Mouse (Mus musculus): ENCODE results near the gene Thrb. TPM values are rescaled to one million over a fixed set of nuclear protein-coding genes. Genes with fewer than 3 reads are reported as not detected.

Thrb gene
- polyA plus RNA-seq, 1 experiment from 2014 or later = 1.0 TPM

DNA sequence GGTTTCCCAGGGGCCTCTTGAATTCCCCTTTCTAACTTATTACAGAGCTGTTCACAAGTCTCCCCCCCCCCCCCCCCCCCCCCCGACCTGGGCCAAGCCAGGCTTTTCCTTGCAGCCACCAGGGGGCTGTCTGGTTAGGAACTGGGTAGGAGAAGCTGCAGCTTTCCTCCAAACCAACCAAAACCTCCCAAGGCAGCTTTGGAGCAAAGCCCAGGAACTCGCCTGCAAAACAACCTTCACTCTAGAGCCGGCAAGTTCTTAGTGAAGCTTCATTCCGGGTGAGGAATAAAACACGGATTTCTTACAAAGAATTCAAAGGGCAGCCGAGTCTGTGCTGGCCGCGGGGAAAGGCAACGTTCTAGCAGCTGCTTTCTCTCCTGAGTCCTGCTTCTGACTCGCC, 1.0 kb upstream of the Thrb start:
- H3K27me3 ChIP-seq (ENCODE audit: control insufficient read depth, insufficient read depth, low read length) = peaks cover 9% of the 10 kb centered on the region
- no peak overlapping the region for H3K9ac ChIP-seq (replicated peaks; ENCODE audit: low read length)
- ATAC-seq (replicated peaks; ENCODE audit: insufficient number of reproducible peaks, low FRiP score, low TSS enrichment, low read depth) = no peak
- no peaks in the 10 kb centered on the region for H3K4me1 ChIP-seq (ENCODE audit: control insufficient read depth, insufficient read depth, low read length)
- H3K4me3 ChIP-seq (ENCODE audit: low read depth, low read length) = peak overlapping the region; percentile 13; the same call in 1 of the 2 replicates
- peak; percentile 82 for DNase-seq (ENCODE audit: low spot score)
- H3K27ac ChIP-seq (replicated peaks; ENCODE audit: low read depth, low read length) = no peak overlapping the region
- H3K9me3 ChIP-seq (replicated peaks; ENCODE audit: control insufficient read depth, low read length) = no peaks in the 10 kb centered on the region
- no peaks in the 10 kb centered on the region for H3K36me3 ChIP-seq (replicated peaks; ENCODE audit: control insufficient read depth, insufficient read depth, low read depth, low read length)
- H3K4me2 ChIP-seq (ENCODE audit: low read depth, low read length) = peak overlapping the region; percentile 99
- WGBS = 0% methylated on average over 9 of the region's 10 CpGs

DNA sequence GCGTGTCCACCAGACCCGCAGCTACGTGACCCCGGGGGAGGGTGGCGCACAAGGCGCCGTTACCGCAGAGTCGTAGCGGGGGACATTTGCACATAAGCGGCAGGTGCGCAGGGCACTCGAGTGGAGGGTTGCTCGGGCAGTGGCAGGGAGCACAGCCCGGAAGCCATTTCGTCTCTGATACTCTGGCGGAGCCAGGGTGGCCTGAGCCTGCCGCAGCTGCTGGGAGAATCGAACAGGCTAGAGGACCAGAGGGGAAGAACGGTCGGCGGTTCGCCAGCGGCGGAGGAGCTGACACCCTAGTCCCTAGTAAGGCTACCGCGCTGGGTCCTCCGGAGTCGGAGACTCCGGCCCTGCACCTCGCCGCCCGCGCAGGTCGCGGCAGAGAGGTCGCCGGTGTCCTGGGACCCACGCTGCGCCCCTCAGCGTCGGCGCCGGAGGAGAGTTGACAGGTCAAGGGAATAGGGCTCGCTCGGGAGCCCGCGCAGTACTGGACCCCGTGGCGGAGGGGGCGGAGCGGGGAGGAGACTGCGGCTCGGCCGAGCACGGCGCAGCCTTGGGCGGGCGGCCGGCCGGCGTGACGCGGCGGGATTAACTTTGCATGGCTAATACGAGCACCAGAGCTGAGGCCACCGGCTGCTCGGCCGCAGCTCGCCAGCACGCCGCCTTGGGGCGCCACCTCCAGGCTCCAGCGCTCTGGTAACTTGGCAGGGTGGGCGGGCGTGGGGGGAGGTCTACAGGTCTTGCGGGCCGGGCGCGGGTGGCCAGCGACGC, 453 bp downstream of the Thrb start:
- Histone ChIP-seq H3K27ac (replicated peaks; ENCODE audit: low read depth, low read length) (no peak overlapping the region), H3K27me3 (ENCODE audit: control insufficient read depth, insufficient read depth, low read length) (peaks cover 11% of the 10 kb centered on the region), H3K9ac (replicated peaks; ENCODE audit: low read length) (peak overlapping the region; percentile 57), H3K36me3 (replicated peaks; ENCODE audit: control insufficient read depth, insufficient read depth, low read depth, low read length) (no peaks in the 10 kb centered on the region), H3K9me3 (replicated peaks; ENCODE audit: control insufficient read depth, low read length) (no peaks in the 10 kb centered on the region), H3K4me3 (ENCODE audit: low read depth, low read length) (peak overlapping the region; percentile 65), H3K4me2 (ENCODE audit: low read depth, low read length) (peak overlapping the region; percentile 99), H3K4me1 (ENCODE audit: control insufficient read depth, insufficient read depth, low read length) (no peaks in the 10 kb centered on the region)
- DNase-seq (ENCODE audit: low spot score) (peak; percentile 75), ATAC-seq (replicated peaks; ENCODE audit: insufficient number of reproducible peaks, low FRiP score, low TSS enrichment, low read depth) (peak; percentile 97)
- WGBS = under 1% methylated on average over 79 of the region's 82 CpGs

DNA sequence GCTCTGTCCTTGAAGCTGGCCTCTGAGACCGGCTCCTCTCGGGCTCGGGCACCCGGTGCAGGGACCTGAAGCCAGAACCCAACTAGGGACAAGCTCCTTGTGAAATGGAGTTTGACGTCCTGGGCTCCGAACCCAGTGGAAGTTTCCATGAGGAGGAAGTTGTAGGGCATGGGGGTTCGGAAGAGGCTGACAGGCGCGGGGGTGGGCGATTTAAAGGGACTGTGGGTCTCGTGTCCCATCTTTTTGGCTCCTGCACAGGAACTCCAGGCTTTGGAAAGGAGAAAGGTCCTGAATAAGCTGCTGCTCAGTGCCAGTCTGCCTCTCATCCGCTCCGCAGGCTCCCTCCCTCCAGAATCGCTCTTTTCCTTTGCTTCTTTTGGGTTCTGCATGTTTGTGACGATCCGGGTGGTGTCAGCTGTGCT, 1.1 kb downstream of the Thrb start:
- no peaks in the 10 kb centered on the region for H3K9me3 ChIP-seq (replicated peaks; ENCODE audit: control insufficient read depth, low read length)
- H3K4me3 ChIP-seq (ENCODE audit: low read depth, low read length) = peak overlapping the region; percentile 65
- no peaks in the 10 kb centered on the region for H3K4me1 ChIP-seq (ENCODE audit: control insufficient read depth, insufficient read depth, low read length)
- DNase-seq (ENCODE audit: low spot score) (peak; percentile 21), ATAC-seq (replicated peaks; ENCODE audit: insufficient number of reproducible peaks, low FRiP score, low TSS enrichment, low read depth) (no peak; the same call in 1 of the 2 replicates)
- under 1% methylated on average over 16 of the region's 16 CpGs for WGBS
- no peaks in the 10 kb centered on the region for H3K36me3 ChIP-seq (replicated peaks; ENCODE audit: control insufficient read depth, insufficient read depth, low read depth, low read length)
- H3K9ac ChIP-seq (replicated peaks; ENCODE audit: low read length) = peak overlapping the region; percentile 57
- peaks cover 11% of the 10 kb centered on the region for H3K27me3 ChIP-seq (ENCODE audit: control insufficient read depth, insufficient read depth, low read length)
- H3K27ac ChIP-seq (replicated peaks; ENCODE audit: low read depth, low read length) = no peak overlapping the region
- H3K4me2 ChIP-seq (ENCODE audit: low read depth, low read length) = peak overlapping the region; percentile 99

DNA sequence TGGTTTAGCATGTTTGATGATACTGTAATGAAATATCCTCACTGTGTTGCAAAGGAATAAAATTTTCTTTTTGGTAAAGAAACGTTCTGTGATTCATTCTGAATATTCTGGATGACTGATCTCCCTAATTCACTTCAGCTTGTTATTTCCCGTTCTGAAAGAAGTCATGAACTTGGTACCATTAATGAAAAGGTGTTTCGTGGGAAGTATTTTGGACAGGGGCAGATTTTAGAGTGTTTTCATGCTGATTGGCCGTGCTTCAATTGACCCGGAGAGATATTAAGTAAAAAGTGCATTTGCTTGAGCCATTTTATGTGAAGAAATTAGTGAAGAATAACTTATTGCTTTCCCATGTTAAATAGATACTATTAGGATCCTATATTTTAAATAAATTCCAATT, 2.0 kb downstream of the Thrb start:
- no peak for ATAC-seq (replicated peaks; ENCODE audit: insufficient number of reproducible peaks, low FRiP score, low TSS enrichment, low read depth)
- Histone ChIP-seq H3K9ac (replicated peaks; ENCODE audit: low read length) (no peak overlapping the region), H3K9me3 (replicated peaks; ENCODE audit: control insufficient read depth, low read length) (no peaks in the 10 kb centered on the region), H3K4me3 (ENCODE audit: low read depth, low read length) (no peak overlapping the region), H3K4me2 (ENCODE audit: low read depth, low read length) (no peak overlapping the region), H3K36me3 (replicated peaks; ENCODE audit: control insufficient read depth, insufficient read depth, low read depth, low read length) (no peaks in the 10 kb centered on the region), H3K27me3 (ENCODE audit: control insufficient read depth, insufficient read depth, low read length) (peaks cover 11% of the 10 kb centered on the region), H3K27ac (replicated peaks; ENCODE audit: low read depth, low read length) (no peak overlapping the region), H3K4me1 (ENCODE audit: control insufficient read depth, insufficient read depth, low read length) (no peaks in the 10 kb centered on the region)
- DNase-seq (ENCODE audit: low spot score) = no peak
- 31% methylated on average over 5 of the region's 5 CpGs for WGBS

DNA sequence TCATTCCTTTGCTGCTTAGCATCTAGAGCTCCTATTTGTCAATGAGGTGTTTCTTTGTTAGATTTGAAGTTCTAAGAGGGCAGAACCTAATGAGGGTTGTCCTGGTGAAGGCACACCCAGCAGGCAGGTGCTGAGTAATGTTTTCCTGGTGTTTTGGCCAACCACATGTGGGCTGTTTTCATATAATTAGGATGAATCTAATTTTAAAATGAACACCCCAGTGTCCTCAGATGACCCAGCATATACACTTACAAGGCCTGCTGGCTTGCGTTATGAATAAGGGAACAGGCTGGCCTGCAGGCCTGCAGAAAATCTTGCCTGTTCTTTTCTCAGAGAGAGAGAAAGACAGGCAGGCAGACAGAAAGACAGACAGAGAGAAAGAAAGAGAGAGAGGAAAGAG, 14.3 kb downstream of the Thrb start:
- WGBS = 68% methylated on average over 1 of the region's 1 CpGs
- H3K27me3 ChIP-seq (ENCODE audit: control insufficient read depth, insufficient read depth, low read length) = no peaks in the 10 kb centered on the region
- H3K4me1 ChIP-seq (ENCODE audit: control insufficient read depth, insufficient read depth, low read length) = no peaks in the 10 kb centered on the region
- no peaks in the 10 kb centered on the region for H3K36me3 ChIP-seq (replicated peaks; ENCODE audit: control insufficient read depth, insufficient read depth, low read depth, low read length)
- H3K9me3 ChIP-seq (replicated peaks; ENCODE audit: control insufficient read depth, low read length) = no peaks in the 10 kb centered on the region
- ATAC-seq (replicated peaks; ENCODE audit: insufficient number of reproducible peaks, low FRiP score, low TSS enrichment, low read depth) (no peak), DNase-seq (ENCODE audit: low spot score) (no peak)
- no peak overlapping the region for H3K4me3 ChIP-seq (ENCODE audit: low read depth, low read length)
- H3K27ac ChIP-seq (replicated peaks; ENCODE audit: low read depth, low read length) = no peak overlapping the region
- no peak overlapping the region for H3K4me2 ChIP-seq (ENCODE audit: low read depth, low read length)
- H3K9ac ChIP-seq (replicated peaks; ENCODE audit: low read length) = no peak overlapping the region

DNA sequence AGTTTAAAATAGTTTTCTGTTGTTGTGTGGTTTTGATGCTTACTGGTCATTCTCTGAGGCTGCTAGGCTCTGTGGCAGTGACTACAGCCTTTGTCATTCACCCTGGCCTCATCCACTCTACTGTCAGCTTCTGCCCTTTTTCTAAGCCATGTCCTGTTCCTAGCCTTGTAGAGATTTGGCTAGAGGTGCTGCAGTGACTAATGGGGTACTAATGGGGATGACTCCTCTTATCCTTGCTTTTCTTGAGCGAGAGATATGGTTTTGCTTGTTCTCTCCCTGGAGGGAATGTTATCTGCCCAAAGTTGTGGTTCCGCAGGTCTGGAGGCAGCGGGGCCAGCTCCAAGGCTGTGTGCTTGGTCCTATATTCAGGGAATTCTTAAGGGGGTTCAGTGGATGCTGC, 15.2 kb downstream of the Thrb start:
- H3K9me3 ChIP-seq (replicated peaks; ENCODE audit: control insufficient read depth, low read length) = no peaks in the 10 kb centered on the region
- H3K9ac ChIP-seq (replicated peaks; ENCODE audit: low read length) = no peak overlapping the region
- no peaks in the 10 kb centered on the region for H3K4me1 ChIP-seq (ENCODE audit: control insufficient read depth, insufficient read depth, low read length)
- WGBS = 92% methylated on average over 3 of the region's 3 CpGs
- no peak overlapping the region for H3K4me3 ChIP-seq (ENCODE audit: low read depth, low read length)
- no peaks in the 10 kb centered on the region for H3K27me3 ChIP-seq (ENCODE audit: control insufficient read depth, insufficient read depth, low read length)
- ATAC-seq (replicated peaks; ENCODE audit: insufficient number of reproducible peaks, low FRiP score, low TSS enrichment, low read depth) (no peak), DNase-seq (ENCODE audit: low spot score) (no peak)
- no peak overlapping the region for H3K27ac ChIP-seq (replicated peaks; ENCODE audit: low read depth, low read length)
- H3K36me3 ChIP-seq (replicated peaks; ENCODE audit: control insufficient read depth, insufficient read depth, low read depth, low read length) = no peaks in the 10 kb centered on the region
- H3K4me2 ChIP-seq (ENCODE audit: low read depth, low read length) = no peak overlapping the region

DNA sequence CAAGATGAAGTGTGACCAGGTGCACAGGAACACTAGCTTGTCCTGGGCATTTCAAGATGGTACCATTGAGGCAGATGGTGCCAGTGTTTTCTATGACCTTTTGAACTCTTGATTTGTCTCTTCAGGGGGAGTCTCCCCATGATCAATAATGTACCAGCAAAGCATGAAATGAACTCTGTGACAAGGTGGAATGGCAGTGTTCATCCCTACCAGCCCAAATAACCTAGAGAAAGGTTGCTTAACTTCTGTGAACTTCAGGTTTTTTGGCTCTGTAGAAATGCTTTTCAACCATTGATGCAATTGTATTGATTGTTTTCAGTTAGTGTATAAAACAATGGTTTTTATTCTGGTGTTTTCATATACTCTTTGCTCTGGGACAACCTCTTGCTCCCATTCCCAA, 21.4 kb downstream of the Thrb start:
- no peak overlapping the region for H3K27ac ChIP-seq (replicated peaks; ENCODE audit: low read depth, low read length)
- no peak overlapping the region for H3K4me3 ChIP-seq (ENCODE audit: low read depth, low read length)
- H3K4me1 ChIP-seq (ENCODE audit: control insufficient read depth, insufficient read depth, low read length) = no peaks in the 10 kb centered on the region
- H3K9me3 ChIP-seq (replicated peaks; ENCODE audit: control insufficient read depth, low read length) = no peaks in the 10 kb centered on the region
- ATAC-seq (replicated peaks; ENCODE audit: insufficient number of reproducible peaks, low FRiP score, low TSS enrichment, low read depth) (no peak), DNase-seq (ENCODE audit: low spot score) (no peak)
- no peak overlapping the region for H3K4me2 ChIP-seq (ENCODE audit: low read depth, low read length)
- H3K27me3 ChIP-seq (ENCODE audit: control insufficient read depth, insufficient read depth, low read length) = no peaks in the 10 kb centered on the region
- no peaks in the 10 kb centered on the region for H3K36me3 ChIP-seq (replicated peaks; ENCODE audit: control insufficient read depth, insufficient read depth, low read depth, low read length)
- no peak overlapping the region for H3K9ac ChIP-seq (replicated peaks; ENCODE audit: low read length)

DNA sequence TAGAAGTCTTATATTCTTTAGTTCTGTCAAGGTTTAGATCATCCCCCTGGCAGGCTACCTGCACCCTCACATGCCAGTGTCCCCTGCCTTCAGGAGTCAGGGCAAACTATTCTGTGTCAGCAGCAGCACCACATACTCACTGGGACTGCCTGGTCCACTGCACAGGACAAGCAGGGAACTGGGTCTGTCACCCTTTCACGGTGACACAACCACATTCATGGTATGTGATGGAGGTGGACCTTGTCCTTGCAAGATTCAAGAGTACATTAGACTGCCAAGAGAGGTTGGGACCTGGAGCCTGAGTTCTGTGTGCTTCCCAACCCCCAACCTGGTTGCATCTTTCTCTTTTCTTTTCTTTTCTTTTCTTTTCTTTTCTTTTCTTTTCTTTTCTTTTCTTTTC, 24.8 kb downstream of the Thrb start:
- Histone ChIP-seq H3K4me3 (ENCODE audit: low read depth, low read length) (no peak overlapping the region), H3K9ac (replicated peaks; ENCODE audit: low read length) (no peak overlapping the region), H3K9me3 (replicated peaks; ENCODE audit: control insufficient read depth, low read length) (no peaks in the 10 kb centered on the region), H3K4me1 (ENCODE audit: control insufficient read depth, insufficient read depth, low read length) (no peaks in the 10 kb centered on the region), H3K4me2 (ENCODE audit: low read depth, low read length) (no peak overlapping the region), H3K36me3 (replicated peaks; ENCODE audit: control insufficient read depth, insufficient read depth, low read depth, low read length) (no peaks in the 10 kb centered on the region), H3K27me3 (ENCODE audit: control insufficient read depth, insufficient read depth, low read length) (no peaks in the 10 kb centered on the region), H3K27ac (replicated peaks; ENCODE audit: low read depth, low read length) (no peak overlapping the region)
- WGBS = 79% methylated on average over 1 of the region's 1 CpGs
- DNase-seq (ENCODE audit: low spot score) (no peak), ATAC-seq (replicated peaks; ENCODE audit: insufficient number of reproducible peaks, low FRiP score, low TSS enrichment, low read depth) (no peak)
